Mouse (Mus musculus) urinary bladder, postnatal 14 days (tissue): ENCODE results near the gene Znrf4.

ENCODE experiments used
- DNase-seq: peaks from one replicate; pipeline ENCODE4 v3.0.0; 2021; ENCODE audit warnings: low spot score

Znrf4 gene

DNA sequence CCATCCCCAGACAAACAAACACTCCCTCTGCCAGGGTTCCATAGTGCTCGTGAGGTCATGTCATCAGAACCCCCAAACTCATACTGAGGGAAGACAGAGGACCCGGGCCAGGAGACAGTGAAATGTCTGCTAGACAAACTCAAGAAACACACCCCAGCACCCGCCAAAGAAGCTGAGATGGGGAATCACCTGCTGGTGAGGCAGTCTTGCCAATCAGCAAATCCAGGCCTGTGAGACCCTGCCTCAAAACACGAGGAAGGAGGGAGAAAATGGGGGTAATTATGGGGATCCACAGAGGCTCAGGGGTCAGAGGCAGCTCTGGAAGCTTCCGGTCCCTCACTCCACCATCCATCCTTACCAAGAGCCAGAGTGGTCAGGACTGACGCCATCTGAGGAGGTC, 45.5 kb downstream of the Znrf4 start:
- no peak for DNase-seq

DNA sequence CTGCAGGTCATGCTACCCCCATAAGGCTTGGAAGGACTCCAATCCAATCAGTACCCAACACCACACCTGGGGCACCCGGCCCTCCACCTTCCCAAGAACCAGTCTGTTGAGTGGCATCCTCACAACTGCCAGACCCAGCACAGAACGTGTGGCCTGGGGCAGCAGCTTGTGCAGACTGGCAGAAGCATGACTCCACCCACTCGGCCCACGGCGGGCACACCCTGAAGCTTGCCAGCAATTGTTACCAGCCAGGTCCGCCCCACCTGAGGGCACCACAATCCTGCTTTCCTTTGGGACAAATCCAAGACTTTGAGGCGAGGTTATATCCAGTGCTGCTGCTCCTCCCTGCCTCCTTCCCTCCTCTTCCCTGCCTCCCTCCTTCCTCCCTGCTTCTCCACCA, 47.4 kb downstream of the Znrf4 start:
- peak; percentile 59 for DNase-seq

DNA sequence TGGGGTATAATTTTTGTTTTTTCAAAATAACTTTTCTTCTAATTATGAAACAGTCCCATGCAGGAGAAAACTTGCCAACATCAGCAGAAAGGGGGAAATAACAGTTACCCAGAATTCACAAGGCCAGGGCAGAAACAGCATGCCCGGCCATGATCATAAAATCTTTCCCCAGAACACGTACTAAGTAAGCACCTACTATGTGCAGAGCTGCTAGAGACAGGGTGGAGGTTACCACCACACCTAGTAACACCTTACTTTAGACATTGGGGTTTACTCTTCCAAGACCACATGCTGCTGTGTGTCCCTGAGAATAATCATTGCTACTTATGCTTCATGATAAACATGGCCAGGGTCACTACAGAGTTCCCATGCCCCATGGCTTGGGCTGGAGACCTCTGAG, 47.9 kb downstream of the Znrf4 start:
- DNase-seq = no peak

DNA sequence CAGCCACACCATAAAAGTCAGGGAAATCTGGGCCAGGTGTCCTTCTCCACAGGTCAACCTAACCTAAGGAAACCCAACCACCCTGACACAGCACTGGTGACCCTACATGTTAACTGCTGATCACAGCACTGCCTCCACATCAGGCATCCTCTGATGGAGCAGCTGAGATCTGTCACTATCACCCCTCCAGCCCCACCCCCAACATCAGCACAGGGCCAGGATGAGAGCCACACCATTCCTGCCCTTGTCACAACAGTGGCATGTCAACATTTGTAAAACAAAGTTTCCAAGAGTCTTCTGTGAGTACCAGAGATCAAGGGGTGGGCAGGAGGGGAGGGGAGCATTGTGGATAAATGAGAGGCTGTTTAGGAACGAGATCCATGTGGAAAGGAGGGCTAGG, 48.7 kb downstream of the Znrf4 start:
- no peak for DNase-seq

DNA sequence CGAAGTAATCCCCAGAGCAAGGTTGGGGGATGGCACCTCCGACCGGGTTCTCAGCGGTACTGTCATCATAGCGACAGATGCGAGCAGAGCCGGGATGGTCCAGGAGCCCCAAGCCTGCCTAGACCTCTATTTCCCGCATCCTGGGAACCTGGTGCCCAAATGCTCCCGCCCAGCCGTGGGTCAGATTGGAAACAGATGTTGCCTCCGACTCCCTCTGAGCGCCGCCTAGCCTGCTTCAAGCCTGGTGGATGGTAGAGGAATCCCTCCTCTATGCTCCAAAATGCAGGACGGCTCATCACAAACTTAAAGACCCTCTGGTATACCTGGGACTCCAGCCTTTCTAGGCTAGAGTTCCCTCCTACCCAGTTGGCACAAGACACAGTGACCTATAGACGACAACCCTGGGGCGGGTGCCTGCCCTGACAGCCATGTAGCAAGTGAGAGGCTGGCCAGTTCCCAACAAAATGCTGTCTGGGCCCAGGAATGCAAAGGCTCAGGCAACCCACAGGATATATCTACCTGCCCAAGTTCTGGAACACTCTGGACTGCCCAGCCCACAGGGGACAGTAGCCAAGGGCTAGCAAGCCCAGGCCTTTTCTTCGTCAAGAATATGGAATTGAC, 49.3 kb downstream of the Znrf4 start:
- no peak for DNase-seq

DNA sequence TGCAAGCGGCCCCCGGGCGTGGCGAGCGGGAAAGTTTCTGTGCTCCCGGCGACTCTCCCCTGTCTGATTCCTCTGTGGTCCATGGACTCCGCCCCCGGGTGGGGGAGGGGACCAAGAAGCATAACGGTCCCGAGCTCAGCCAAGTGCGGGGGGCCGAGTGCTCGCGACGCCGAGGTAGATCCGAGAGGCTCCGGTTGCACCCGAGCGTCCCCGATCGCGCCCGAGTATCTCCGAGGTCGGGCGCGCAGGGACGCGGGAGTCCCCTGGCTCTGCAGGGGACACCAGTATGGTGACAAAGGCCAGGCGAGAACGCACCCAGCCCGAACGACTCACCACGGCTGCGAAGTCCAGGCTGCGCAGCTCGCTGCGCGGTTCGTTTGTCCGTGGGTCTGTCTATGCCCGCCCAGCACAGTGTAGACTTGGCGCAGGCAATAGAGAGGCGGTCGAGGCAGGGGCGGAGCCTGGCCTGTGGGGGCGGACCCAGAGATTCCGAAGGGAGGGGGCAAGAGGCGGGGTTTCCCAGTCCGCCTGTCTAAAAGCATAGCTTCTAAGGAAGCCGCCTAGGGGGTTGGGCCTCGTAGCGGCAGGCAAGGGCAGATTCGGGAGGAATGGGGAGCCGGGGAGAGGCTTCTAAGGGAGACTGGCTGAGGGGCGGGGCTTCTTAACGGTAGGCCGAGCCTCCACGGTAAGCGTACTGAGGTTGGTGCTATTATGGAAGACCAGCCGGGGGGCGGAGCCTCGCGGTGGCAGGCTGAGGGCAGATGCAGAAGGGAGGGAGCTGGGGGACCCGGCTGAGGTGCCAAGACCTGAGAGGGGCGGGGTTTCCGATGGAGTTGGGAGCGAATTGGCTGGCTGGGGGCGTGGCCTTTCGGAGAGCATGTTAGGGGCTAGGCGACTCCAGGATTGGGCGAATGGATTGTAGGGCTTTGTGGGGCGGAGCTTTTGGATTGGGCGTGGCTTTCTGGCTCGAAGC, 50.2 kb downstream of the Znrf4 start:
- DNase-seq = peak; percentile 99
